Mouse (Mus musculus) limb, embryonic 13.5 days (tissue): ENCODE measurements around the gene Rufy4. TPM values are rescaled to one million over a fixed set of nuclear protein-coding genes. Genes with fewer than 3 reads are reported as not detected.
A peak's percentile ranks its signal among the peaks of the same experiment; 100 is the strongest.
"Not testable (repeated sequence)": the region's sequence is repeated elsewhere in the genome, so short reads cannot be mapped to it uniquely, and the experiment has no call there.

ENCODE experiments used
- ATAC-seq: fragments of 200-750 bp; cut with Nextera tagmentation; 2 replicates; pipeline ENCODE4 v1.8.0; 2017; ENCODE audit warnings: low read depth, moderate number of reproducible peaks, moderate TSS enrichment; ENCODE audit not compliant: low FRiP score
- H3K27ac ChIP-seq: fragments of 300-500 bp; sonication (generic); 2 replicates; pipeline ENCODE4 v1.5.1; 2015; ENCODE audit warnings: inconsistent platforms, mild to moderate bottlenecking, moderate library complexity
- H3K27me3 ChIP-seq: fragments of 300-500 bp; sonication (generic); 2 replicates; pipeline ENCODE4 v1.6.1; 2015; ENCODE audit warnings: mild to moderate bottlenecking, inconsistent platforms
- H3K36me3 ChIP-seq: fragments of 300-500 bp; sonication (generic); 2 replicates; pipeline ENCODE4 v1.6.1; 2015; ENCODE audit warnings: inconsistent platforms, mild to moderate bottlenecking, moderate library complexity
- H3K4me1 ChIP-seq: fragments of 300-500 bp; sonication (generic); 2 replicates; pipeline ENCODE4 v1.6.1; 2015; ENCODE audit warnings: inconsistent platforms
- H3K4me2 ChIP-seq: fragments of 300-500 bp; sonication (generic); replicated peaks from 2 replicates; pipeline ENCODE4 v1.6.1; 2015; ENCODE audit warnings: inconsistent platforms, mild to moderate bottlenecking, moderate library complexity
- H3K4me3 ChIP-seq: fragments of 300-500 bp; sonication (generic); 2 replicates; pipeline ENCODE4 v1.5.1; 2015; ENCODE audit warnings: moderate library complexity, mild to moderate bottlenecking, inconsistent platforms
- H3K9ac ChIP-seq: fragments of 300-500 bp; sonication (generic); 2 replicates; pipeline ENCODE4 v1.6.1; 2015; ENCODE audit warnings: mild to moderate bottlenecking, inconsistent platforms
- H3K9me3 ChIP-seq: fragments of 300-500 bp; sonication (generic); 2 replicates; pipeline ENCODE4 v1.6.1; 2016; ENCODE audit warnings: inconsistent platforms
- WGBS: fragments of 180-500 bp; shearing (Covaris S2); methylation state at CpG from one replicate; pipeline ENCODE4 v1.1.7; 2015; 5-methylcytosine and 5-hydroxymethylcytosine counted together
- polyA plus RNA-seq: library from polyadenylated mRNA; unstranded; fragments of >200 nt; fragmentation: Nextera tagmentation; extraction: Ambion mirVana; gene quantifications from 2 replicates; pipeline ENCODE4 v1.2.1, GENCODE M21; 2015

The Rufy4 gene
- polyA plus RNA-seq, 1 experiment from 2014 or later = 0.33 TPM

DNA sequence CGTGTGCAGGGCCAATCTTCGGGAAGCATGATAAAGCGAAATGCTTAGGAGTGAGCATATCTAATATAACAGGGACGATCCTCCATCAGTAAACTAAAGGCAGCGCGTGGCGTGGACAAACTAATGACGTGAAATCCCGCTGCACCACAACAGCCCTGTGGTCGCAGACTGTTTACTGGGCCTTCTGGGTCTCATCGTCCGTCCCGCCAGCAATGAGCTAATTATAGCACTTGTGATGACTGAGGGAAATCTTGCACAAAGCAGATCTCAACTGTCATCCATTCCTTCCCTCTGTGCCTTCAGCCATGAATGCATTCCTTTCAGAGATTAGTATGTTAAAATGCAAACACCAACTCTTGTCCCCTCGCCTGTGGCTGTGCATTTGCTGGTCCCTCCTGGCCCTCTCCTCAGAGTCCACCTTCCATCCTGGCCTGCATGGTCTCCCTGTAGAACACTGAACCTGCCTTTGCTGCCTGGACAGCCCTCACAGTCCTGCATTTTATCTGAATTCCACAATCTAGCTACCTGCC is 31.1 kb downstream of the Rufy4 start:
- no peaks in the 10 kb centered on the region for H3K9me3 ChIP-seq
- H3K4me3 ChIP-seq = no peak overlapping the region
- H3K36me3 ChIP-seq = no peaks in the 10 kb centered on the region
- H3K27ac ChIP-seq = no peak overlapping the region
- no peak for ATAC-seq
- no peaks in the 10 kb centered on the region for H3K27me3 ChIP-seq
- H3K4me1 ChIP-seq = no peaks in the 10 kb centered on the region
- 83% methylated on average over 14 of the region's 14 CpGs for WGBS
- no peak overlapping the region for H3K4me2 ChIP-seq
- H3K9ac ChIP-seq = no peak overlapping the region

DNA sequence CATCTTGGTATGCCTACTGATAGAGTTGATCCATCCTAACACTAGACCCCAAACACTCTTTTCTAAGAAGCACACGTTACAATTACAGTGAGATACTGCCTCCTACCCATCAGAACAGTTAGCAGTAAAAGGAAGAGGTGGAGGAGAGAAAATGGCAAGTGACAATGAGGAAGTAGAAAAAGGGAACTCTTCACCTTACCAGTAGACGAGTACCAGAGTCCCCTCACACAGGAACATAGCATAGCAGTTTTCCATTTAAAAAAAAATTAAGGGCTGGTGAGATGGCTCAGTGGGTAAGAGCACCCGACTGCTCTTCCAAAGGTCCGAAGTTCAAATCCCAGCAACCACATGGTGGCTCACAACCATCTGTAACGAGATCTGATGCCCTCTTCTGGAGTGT is 34.3 kb downstream of the Rufy4 start:
- H3K27me3 ChIP-seq, ATAC-seq, H3K4me2 ChIP-seq, H3K9me3 ChIP-seq, H3K27ac ChIP-seq, H3K9ac ChIP-seq, H3K4me1 ChIP-seq, H3K4me3 ChIP-seq, H3K36me3 ChIP-seq: not testable (repeated sequence)
- WGBS = 82% methylated on average over 5 of the region's 5 CpGs

DNA sequence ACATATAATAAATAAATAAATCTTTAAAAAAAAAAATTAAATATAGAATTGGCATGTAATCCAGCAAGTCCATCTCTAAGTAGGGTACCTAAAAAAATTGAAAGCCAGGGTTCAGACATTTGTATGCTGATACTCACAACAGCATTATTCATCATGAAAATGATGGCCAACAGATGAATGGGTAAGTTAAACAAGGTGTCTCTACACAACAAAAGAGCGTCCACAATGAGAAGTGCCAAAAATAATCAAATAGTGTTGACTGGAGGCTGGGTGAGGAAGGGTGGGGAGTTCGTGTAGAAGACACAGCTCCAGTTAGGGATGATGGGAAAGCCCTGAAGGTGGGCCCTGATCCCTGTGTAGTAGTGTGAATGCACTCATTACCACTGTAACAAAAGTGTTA is 34.7 kb downstream of the Rufy4 start:
- H3K4me2 ChIP-seq = no peak overlapping the region
- no peaks in the 10 kb centered on the region for H3K36me3 ChIP-seq
- no peak overlapping the region for H3K27ac ChIP-seq
- H3K9me3 ChIP-seq = no peaks in the 10 kb centered on the region
- no peak overlapping the region for H3K9ac ChIP-seq
- ATAC-seq = no peak
- H3K27me3 ChIP-seq = no peaks in the 10 kb centered on the region
- H3K4me3 ChIP-seq = no peak overlapping the region
- no peaks in the 10 kb centered on the region for H3K4me1 ChIP-seq
- 70% methylated on average over 2 of the region's 2 CpGs for WGBS

GRCm38 (mm10) chr1:74167136-74167535 is 41.8 kb downstream of the Rufy4 start:
- Histone ChIP-seq H3K27ac (no peak overlapping the region), H3K4me2 (no peak overlapping the region), H3K36me3 (no peaks in the 10 kb centered on the region), H3K9me3 (no peaks in the 10 kb centered on the region), H3K4me1 (no peaks in the 10 kb centered on the region), H3K9ac (no peak overlapping the region), H3K4me3 (no peak overlapping the region), H3K27me3 (no peaks in the 10 kb centered on the region)
- WGBS = 81% methylated on average over 5 of the region's 5 CpGs
- ATAC-seq = no peak

- no peak overlapping the region for H3K4me3 ChIP-seq
- no peak for ATAC-seq
- no peak overlapping the region for H3K27ac ChIP-seq
- 85% methylated on average over 3 of the region's 3 CpGs for WGBS
- H3K27me3 ChIP-seq = no peaks in the 10 kb centered on the region
- H3K36me3 ChIP-seq = no peaks in the 10 kb centered on the region
- no peak overlapping the region for H3K4me2 ChIP-seq
- H3K9me3 ChIP-seq = no peaks in the 10 kb centered on the region
- no peak overlapping the region for H3K9ac ChIP-seq
- H3K4me1 ChIP-seq = no peaks in the 10 kb centered on the region
These were observed 44.4 kb downstream of the Rufy4 start for GRCm38 (mm10) chr1:74169721-74170120.

GRCm38 (mm10) chr1:74172722-74173121 is 47.4 kb downstream of the Rufy4 start:
- Histone ChIP-seq H3K4me1 (no peaks in the 10 kb centered on the region), H3K27ac (no peak overlapping the region), H3K4me3 (no peak overlapping the region), H3K4me2 (no peak overlapping the region), H3K9me3 (no peaks in the 10 kb centered on the region), H3K36me3 (no peaks in the 10 kb centered on the region), H3K27me3 (no peaks in the 10 kb centered on the region), H3K9ac (no peak overlapping the region)
- ATAC-seq = no peak
- WGBS = 81% methylated on average over 3 of the region's 3 CpGs

DNA sequence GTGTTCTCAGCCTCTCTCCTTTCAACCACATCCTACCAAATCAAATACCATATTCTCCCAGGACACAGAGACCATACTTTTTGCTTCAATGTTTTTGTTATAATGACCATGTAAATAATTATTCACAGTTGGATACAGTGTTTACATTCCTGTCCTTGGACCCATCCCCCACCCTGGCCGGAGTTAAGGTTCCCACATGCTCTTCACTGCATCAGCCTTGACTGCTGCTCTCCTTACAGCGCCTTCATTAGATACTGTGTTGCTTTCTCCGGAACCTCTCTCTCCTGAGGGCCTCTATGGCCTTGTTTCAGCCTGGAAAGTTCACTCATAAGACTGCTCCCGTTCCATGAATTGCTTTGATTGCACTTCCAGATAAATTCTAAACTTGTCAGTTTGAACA is 50.4 kb downstream of the Rufy4 start:
- 85% methylated on average over 4 of the region's 4 CpGs for WGBS
- ATAC-seq = no peak
- peaks cover 9% of the 10 kb centered on the region for H3K4me1 ChIP-seq
- no peak overlapping the region for H3K27ac ChIP-seq
- H3K27me3 ChIP-seq = no peaks in the 10 kb centered on the region
- H3K4me3 ChIP-seq = no peak overlapping the region
- no peak overlapping the region for H3K4me2 ChIP-seq
- no peak overlapping the region for H3K9ac ChIP-seq
- no peaks in the 10 kb centered on the region for H3K9me3 ChIP-seq
- no peaks in the 10 kb centered on the region for H3K36me3 ChIP-seq

GRCm38 (mm10) chr1:74178618-74179017 is 53.3 kb downstream of the Rufy4 start:
- peak overlapping the region; percentile 9; the same call in 1 of the 2 replicates for H3K4me2 ChIP-seq
- peaks cover 13% of the 10 kb centered on the region for H3K4me1 ChIP-seq
- no peaks in the 10 kb centered on the region for H3K36me3 ChIP-seq
- H3K4me3 ChIP-seq = no peak overlapping the region
- ATAC-seq = no peak
- H3K9me3 ChIP-seq = no peaks in the 10 kb centered on the region
- WGBS = 87% methylated on average over 3 of the region's 3 CpGs
- H3K27me3 ChIP-seq = no peaks in the 10 kb centered on the region
- H3K27ac ChIP-seq = no peak overlapping the region
- H3K9ac ChIP-seq = no peak overlapping the region

- Histone ChIP-seq H3K4me3 (no peak overlapping the region), H3K4me1 (peaks cover 13% of the 10 kb centered on the region), H3K9me3 (no peaks in the 10 kb centered on the region), H3K36me3 (no peaks in the 10 kb centered on the region), H3K9ac (no peak overlapping the region), H3K27me3 (no peaks in the 10 kb centered on the region), H3K4me2 (no peak overlapping the region), H3K27ac (no peak overlapping the region)
- 51% methylated on average over 9 of the region's 9 CpGs for WGBS
- no peak for ATAC-seq
These were observed 54.5 kb downstream of the Rufy4 start for GRCm38 (mm10) chr1:74179624-74180408.

DNA sequence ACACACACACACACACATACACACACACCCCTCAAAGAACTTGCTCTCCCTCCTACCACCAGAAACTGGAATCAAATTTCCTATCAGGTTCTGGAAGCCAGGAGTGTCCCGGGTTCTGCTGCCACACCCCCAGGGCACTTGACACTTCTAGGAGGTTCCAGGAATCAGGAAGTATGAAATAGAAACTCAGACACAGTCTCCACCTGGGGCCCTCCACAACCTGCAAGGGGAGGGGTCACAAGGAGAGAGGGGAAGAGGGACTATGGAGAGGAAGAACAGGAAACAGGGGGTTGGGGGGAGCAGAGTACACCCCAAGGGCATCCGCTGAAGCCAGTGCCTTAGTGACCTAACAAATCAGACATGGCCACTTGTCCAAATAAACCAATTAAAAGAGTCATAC is 56.1 kb downstream of the Rufy4 start:
- Histone ChIP-seq H3K36me3 (no peaks in the 10 kb centered on the region), H3K27me3 (no peaks in the 10 kb centered on the region), H3K4me3 (no peak overlapping the region), H3K4me1 (peaks cover 13% of the 10 kb centered on the region), H3K4me2 (no peak overlapping the region), H3K9ac (no peak overlapping the region), H3K9me3 (no peaks in the 10 kb centered on the region), H3K27ac (no peak overlapping the region)
- no peak for ATAC-seq
- 49% methylated on average over 2 of the region's 2 CpGs for WGBS

GRCm38 (mm10) chr1:74183006-74183405 is 57.7 kb downstream of the Rufy4 start:
- Histone ChIP-seq H3K9ac (no peak overlapping the region), H3K36me3 (no peaks in the 10 kb centered on the region), H3K4me3 (no peak overlapping the region), H3K4me1 (peaks cover 13% of the 10 kb centered on the region), H3K4me2 (no peak overlapping the region), H3K27ac (no peak overlapping the region), H3K27me3 (no peaks in the 10 kb centered on the region), H3K9me3 (no peaks in the 10 kb centered on the region)
- ATAC-seq = no peak
- 59% methylated on average over 2 of the region's 2 CpGs for WGBS

DNA sequence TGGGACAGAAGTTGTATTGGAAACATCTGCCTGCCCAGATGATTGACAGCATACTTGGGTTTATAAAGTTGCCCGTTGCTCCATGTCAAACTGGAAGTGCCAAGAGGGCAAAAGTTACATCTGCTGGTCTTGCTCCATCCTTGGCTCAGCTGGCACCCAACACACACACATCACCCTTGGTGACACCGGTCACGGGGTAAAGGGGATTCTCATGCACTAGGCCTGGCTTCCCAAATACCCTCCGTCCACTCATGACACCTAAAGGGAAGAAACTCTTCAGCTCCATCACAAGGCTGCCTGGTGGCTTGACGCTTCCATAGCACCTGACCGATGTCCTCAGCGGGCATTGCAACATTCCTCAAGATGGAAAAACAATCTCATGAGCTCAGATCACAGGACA is 65.1 kb downstream of the Rufy4 start:
- 89% methylated on average over 7 of the region's 7 CpGs for WGBS
- no peak overlapping the region for H3K27ac ChIP-seq
- no peak overlapping the region for H3K4me3 ChIP-seq
- no peaks in the 10 kb centered on the region for H3K9me3 ChIP-seq
- no peaks in the 10 kb centered on the region for H3K36me3 ChIP-seq
- no peak overlapping the region for H3K4me2 ChIP-seq
- no peaks in the 10 kb centered on the region for H3K4me1 ChIP-seq
- H3K27me3 ChIP-seq = no peaks in the 10 kb centered on the region
- H3K9ac ChIP-seq = no peak overlapping the region
- no peak for ATAC-seq

DNA sequence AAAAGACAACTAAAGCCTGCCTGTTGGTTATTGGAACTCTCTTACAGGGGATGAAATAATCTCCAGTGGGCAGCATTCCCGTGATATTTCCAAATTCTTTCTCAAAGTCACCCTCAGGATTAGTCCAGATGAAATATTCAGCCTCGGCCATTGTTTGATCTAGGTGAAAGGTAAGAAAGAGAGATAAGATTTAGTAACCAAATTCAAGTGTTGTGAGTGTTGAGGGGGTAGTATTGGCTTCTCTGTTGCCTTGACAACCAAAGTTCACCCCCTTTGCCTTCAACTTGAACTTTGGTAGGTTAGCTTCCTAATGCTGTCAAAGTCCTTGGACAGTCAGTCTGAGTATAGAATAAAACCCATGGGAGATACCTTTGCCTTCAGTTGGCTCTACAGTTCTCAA is 67.4 kb downstream of the Rufy4 start:
- Histone ChIP-seq H3K4me2 (no peak overlapping the region), H3K4me1 (no peaks in the 10 kb centered on the region), H3K9ac (no peak overlapping the region), H3K27me3 (no peaks in the 10 kb centered on the region), H3K9me3 (no peaks in the 10 kb centered on the region), H3K4me3 (no peak overlapping the region), H3K36me3 (no peaks in the 10 kb centered on the region), H3K27ac (no peak overlapping the region)
- 87% methylated on average over 2 of the region's 2 CpGs for WGBS
- ATAC-seq = no peak
